Mouse (Mus musculus): Measurements from ENCODE around the gene Krtap10-4. TPM values are rescaled to one million over a fixed set of nuclear protein-coding genes. Genes with fewer than 3 reads are reported as not detected.
"Not testable (repeated sequence)": the region's sequence is repeated elsewhere in the genome, so short reads cannot be mapped to it uniquely, and the experiment has no call there.

Gene Krtap10-4
- polyA plus RNA-seq, 1 experiment = not detected

DNA sequence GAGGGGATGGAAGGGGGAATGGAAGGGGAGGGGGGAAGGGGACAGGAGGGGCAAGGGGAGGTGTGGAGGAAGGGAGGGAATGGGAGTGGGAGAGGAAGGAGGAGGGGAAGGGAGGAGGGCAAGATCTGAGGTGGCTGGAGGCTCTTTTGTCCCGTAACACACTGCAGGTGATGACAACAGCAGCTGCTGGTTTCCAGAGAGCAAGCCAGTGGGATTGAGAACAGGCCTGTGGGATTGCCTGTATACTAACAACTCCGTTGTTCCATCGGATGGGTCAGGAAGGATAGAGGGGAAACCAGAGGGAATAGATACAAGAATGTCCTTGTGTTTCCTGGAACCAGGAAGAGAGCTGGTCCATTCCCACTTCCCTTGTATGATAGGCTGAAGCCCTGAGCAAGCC lies 29.2 kb downstream of the Krtap10-4 start:
- Histone ChIP-seq H3K4me3 (replicated peaks) (no peak overlapping the region), H3K4me1 (peaks cover 42% of the 10 kb centered on the region), H3K27me3 (replicated peaks) (peaks cover 35% of the 10 kb centered on the region), H3K36me3 (replicated peaks; ENCODE audit: low read length) (no peaks in the 10 kb centered on the region), H3K9me3 (no peaks in the 10 kb centered on the region)
- TF ChIP-seq FLI1 (IDR thresholded peaks at IDR 0.05; ENCODE audit: low read length) (no peak), GATA1 (IDR thresholded peaks at IDR 0.05; ENCODE audit: borderline replicate concordance, low read length) (no peak)

DNA sequence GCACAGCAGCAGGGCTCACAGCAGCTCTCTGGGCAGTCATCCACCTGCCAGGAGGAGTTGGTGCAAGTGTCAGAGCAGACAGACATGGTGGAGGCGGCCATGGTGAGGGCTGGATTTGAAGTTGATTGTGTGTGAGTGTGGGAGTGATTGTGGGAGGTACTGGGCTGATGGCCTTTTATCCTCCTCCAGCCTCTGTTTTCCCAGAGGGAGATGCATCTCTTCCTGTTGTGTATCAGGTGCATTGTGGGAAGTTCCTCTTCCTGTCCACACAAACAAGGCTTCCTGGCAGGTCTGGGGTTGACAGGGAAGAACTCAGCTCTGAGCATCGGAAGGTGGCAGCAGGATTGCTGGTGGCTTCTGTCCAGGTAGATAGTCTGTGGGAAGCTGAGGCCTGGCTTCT lies 31.9 kb downstream of the Krtap10-4 start, which contains the start of gene Gm9639:
TSS of gene Gm9639 (minus strand) at position 101 of the 400 bp plus-strand sequence.
- Histone ChIP-seq H3K4me3 (replicated peaks) (no peak within 1 kb of the TSS), H3K4me1 (peaks cover 34% of the 10 kb centered on the region), H3K9me3 (no peaks in the 10 kb centered on the region), H3K36me3 (replicated peaks; ENCODE audit: low read length) (no peaks in the 10 kb centered on the region), H3K27me3 (replicated peaks) (peaks cover 33% of the 10 kb centered on the region)
- no peak for TF ChIP-seq FLI1 (IDR thresholded peaks at IDR 0.05; ENCODE audit: low read length)

DNA sequence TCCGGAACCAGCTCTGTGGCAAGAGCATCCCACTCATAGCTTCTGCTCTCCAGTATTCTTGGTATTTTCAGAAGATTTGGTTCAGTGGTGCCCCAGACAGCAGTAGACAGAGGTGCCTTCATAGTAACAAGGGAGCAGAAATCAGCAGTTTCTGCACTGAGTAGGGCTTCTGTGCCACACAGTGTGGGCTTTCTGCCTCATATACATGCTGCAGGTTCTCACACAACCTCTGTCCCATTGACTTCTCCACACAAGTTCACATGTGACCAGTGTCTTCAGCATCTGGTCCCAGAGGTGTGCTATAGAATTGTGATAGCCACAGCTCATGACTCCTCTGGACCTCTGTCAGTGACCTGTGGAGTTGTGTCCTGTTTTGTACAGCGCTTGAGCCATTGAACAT lies 38.3 kb downstream of the Krtap10-4 start:
- H3K27me3 ChIP-seq (replicated peaks) = peaks cover 9% of the 10 kb centered on the region
- H3K9me3 ChIP-seq = no peaks in the 10 kb centered on the region
- H3K4me3 ChIP-seq (replicated peaks) = no peak overlapping the region
- TF ChIP-seq FLI1 (IDR thresholded peaks at IDR 0.05; ENCODE audit: low read length) (no peak), GATA1 (IDR thresholded peaks at IDR 0.05; ENCODE audit: borderline replicate concordance, low read length) (no peak)
- no peaks in the 10 kb centered on the region for H3K36me3 ChIP-seq (replicated peaks; ENCODE audit: low read length)
- no peaks in the 10 kb centered on the region for H3K4me1 ChIP-seq

DNA sequence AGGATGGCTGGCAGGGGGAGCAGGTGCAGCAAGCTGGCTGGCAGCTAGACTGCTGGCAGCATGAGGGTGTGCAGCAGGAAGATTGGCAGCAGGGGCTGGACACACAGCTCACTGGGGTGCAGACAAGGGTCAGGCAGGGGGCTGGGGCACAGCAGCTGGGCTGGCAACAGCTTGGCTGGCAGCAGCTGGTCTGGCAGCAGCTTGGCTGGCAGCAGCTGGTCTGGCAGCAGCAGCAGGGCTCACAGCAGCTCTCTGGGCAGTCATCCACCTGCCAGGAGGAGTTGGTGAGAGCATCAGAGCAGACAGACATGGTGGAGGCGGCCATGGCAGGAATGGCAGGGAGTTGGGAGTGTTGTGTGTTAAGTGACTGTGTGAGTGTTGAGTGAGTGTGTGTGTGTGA lies 39.0 kb downstream of the Krtap10-4 start, which contains the start of gene Gm7137:
TSS of gene Gm7137 (minus strand) at position 325 of the 400 bp plus-strand sequence.
- not testable (repeated sequence) for H3K27me3 ChIP-seq (replicated peaks); H3K36me3 ChIP-seq (replicated peaks; ENCODE audit: low read length); H3K9me3 ChIP-seq; H3K4me3 ChIP-seq (replicated peaks); H3K4me1 ChIP-seq

DNA sequence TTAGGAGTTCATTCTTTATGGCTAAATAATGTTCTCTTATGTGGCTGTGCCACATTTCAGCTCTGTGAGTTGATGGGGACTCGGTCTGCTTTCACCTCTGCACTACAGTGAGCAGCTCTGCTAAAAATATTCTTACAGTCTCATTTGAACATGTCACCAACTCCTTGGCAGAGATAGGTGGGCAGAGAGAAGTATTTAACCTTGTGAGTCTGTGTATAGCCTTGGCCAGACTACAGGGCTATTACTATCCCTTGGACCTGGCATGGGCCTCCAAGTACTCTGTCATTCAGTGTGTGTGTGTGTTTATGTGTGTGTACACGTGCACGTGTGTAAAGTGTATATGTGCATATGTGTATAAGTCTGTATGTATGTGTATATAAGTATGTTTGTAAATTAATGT lies 43.5 kb downstream of the Krtap10-4 start:
- not testable (repeated sequence) for H3K27me3 ChIP-seq (replicated peaks); H3K36me3 ChIP-seq (replicated peaks; ENCODE audit: low read length); H3K9me3 ChIP-seq; H3K4me3 ChIP-seq (replicated peaks); H3K4me1 ChIP-seq

DNA sequence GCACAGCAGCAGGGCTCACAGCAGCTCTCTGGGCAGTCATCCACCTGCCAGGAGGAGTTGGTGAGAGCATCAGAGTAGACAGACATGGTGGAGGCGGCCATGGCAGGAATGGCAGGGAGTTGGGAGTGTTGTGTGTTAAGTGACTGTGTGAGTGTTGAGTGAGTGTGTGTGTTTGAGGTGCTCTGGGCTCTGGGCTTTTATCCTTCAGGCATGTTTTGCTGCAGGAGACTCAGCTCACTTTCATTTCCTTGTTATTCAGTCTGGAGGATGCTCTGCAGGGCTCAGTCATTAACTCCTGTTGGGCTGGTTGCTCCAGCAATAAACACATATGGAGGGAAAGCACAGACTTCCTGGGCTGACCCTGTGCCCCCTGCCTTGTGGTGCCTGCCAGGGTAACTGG lies 44.5 kb downstream of the Krtap10-4 start, which contains the start of gene Gm3250:
TSS of gene Gm3250 (minus strand) at position 101 of the 400 bp plus-strand sequence.
- H3K27me3 ChIP-seq (replicated peaks); H3K9me3 ChIP-seq; H3K36me3 ChIP-seq (replicated peaks; ENCODE audit: low read length); H3K4me3 ChIP-seq (replicated peaks); H3K4me1 ChIP-seq: not testable (repeated sequence)

DNA sequence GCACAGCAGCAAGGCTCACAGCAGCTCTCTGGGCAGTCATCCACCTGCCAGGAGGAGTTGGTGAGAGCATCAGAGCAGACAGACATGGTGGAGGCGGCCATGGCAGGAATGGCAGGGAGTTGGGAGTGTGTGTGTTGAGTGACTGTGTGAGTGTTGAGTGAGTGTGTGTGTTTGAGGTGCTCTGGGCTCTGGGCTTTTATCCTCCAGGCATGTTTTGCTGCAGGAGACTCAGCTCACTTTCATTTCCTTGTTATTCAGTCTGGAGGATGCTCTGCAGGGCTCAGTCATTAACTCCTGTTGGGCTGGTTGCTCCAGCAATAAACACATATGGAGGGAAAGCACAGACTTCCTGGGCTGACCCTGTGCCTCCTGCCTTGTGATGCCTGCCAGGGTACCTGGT lies 50.1 kb downstream of the Krtap10-4 start, which contains the start of gene Gm7138:
TSS of gene Gm7138 (minus strand) at position 101 of the 400 bp plus-strand sequence.
- H3K27me3 ChIP-seq (replicated peaks); H3K9me3 ChIP-seq; H3K4me1 ChIP-seq; H3K4me3 ChIP-seq (replicated peaks); H3K36me3 ChIP-seq (replicated peaks; ENCODE audit: low read length): not testable (repeated sequence)

Other genes with a start within 250 kb of the Krtap10-4 start
- 284 and 814 TPM in 2 replicates for gene Pttg1ip, start 245.4 kb downstream of the Krtap10-4 start, polyA plus RNA-seq (2012; ENCODE audit: insufficient read depth, low replicate concordance)
- gene Sumo3, start 221.0 kb downstream of the Krtap10-4 start, polyA plus RNA-seq (2012; ENCODE audit: insufficient read depth, low replicate concordance) = 11.6 and 90.7 TPM in 2 replicates
- gene Gm49325, start 220.9 kb downstream of the Krtap10-4 start, polyA plus RNA-seq (2012; ENCODE audit: insufficient read depth, low replicate concordance) = 9.0 and 23.2 TPM in 2 replicates
- gene Ube2g2, start 204.8 kb downstream of the Krtap10-4 start, polyA plus RNA-seq (2012; ENCODE audit: insufficient read depth, low replicate concordance) = 14.2 and 28.4 TPM in 2 replicates
- 1.0 and 1.3 TPM in 2 replicates for gene Tspear, start 140.5 kb downstream of the Krtap10-4 start, polyA plus RNA-seq (2012; ENCODE audit: insufficient read depth, low replicate concordance)
- gene Gm19402, start 136.3 kb downstream of the Krtap10-4 start, polyA plus RNA-seq (2012; ENCODE audit: insufficient read depth, low replicate concordance) = not detected in 2 replicates
- not detected in 2 replicates for gene Gm9508, start 129.9 kb downstream of the Krtap10-4 start, polyA plus RNA-seq (2012; ENCODE audit: insufficient read depth, low replicate concordance)
- not detected in 2 replicates for gene Gm10272, start 120.5 kb downstream of the Krtap10-4 start, polyA plus RNA-seq (2012; ENCODE audit: insufficient read depth, low replicate concordance)
- not detected in 2 replicates for gene Gm10024, start 115.6 kb downstream of the Krtap10-4 start, polyA plus RNA-seq (2012; ENCODE audit: insufficient read depth, low replicate concordance)
- gene Gm10142, start 111.3 kb downstream of the Krtap10-4 start, polyA plus RNA-seq (2012; ENCODE audit: insufficient read depth, low replicate concordance) = not detected in 2 replicates
- gene Krtap12-1, start 106.5 kb downstream of the Krtap10-4 start, polyA plus RNA-seq (2012; ENCODE audit: insufficient read depth, low replicate concordance) = not detected in 2 replicates
- not detected in 2 replicates for gene Gm10100, start 100.6 kb downstream of the Krtap10-4 start, polyA plus RNA-seq (2012; ENCODE audit: insufficient read depth, low replicate concordance)
- not detected in 2 replicates for gene Gm18596, start 84.5 kb downstream of the Krtap10-4 start, polyA plus RNA-seq (2012; ENCODE audit: insufficient read depth, low replicate concordance)
- not detected in 2 replicates for gene Gm9736, start 75.7 kb downstream of the Krtap10-4 start, polyA plus RNA-seq (2012; ENCODE audit: insufficient read depth, low replicate concordance)
- gene Gm3233, start 67.4 kb downstream of the Krtap10-4 start, polyA plus RNA-seq (2012; ENCODE audit: insufficient read depth, low replicate concordance) = not detected in 2 replicates
- not detected in 2 replicates for gene Gm3238, start 55.8 kb downstream of the Krtap10-4 start, polyA plus RNA-seq (2012; ENCODE audit: insufficient read depth, low replicate concordance)
- not detected in 2 replicates for gene Gm7138, start 50.2 kb downstream of the Krtap10-4 start, polyA plus RNA-seq (2012; ENCODE audit: insufficient read depth, low replicate concordance)
- gene Gm3250, start 44.6 kb downstream of the Krtap10-4 start, polyA plus RNA-seq (2012; ENCODE audit: insufficient read depth, low replicate concordance) = not detected in 2 replicates
- gene Gm7137, start 38.9 kb downstream of the Krtap10-4 start, polyA plus RNA-seq (2012; ENCODE audit: insufficient read depth, low replicate concordance) = not detected in 2 replicates
- gene Gm9639, start 32.0 kb downstream of the Krtap10-4 start, polyA plus RNA-seq (2012; ENCODE audit: insufficient read depth, low replicate concordance) = not detected in 2 replicates
- gene Gm19668, start 28.0 kb downstream of the Krtap10-4 start, polyA plus RNA-seq (2012; ENCODE audit: insufficient read depth, low replicate concordance) = not detected in 2 replicates
- gene Gm9507, start 15.3 kb downstream of the Krtap10-4 start, polyA plus RNA-seq (2012; ENCODE audit: insufficient read depth, low replicate concordance) = not detected in 2 replicates
- not detected in 2 replicates for gene Gm2696, start 12.4 kb downstream of the Krtap10-4 start, polyA plus RNA-seq (2012; ENCODE audit: insufficient read depth, low replicate concordance)
- gene Krtap10-10, start 8.9 kb upstream of the Krtap10-4 start, polyA plus RNA-seq (2012; ENCODE audit: insufficient read depth, low replicate concordance) = not detected in 2 replicates
- gene Gm36176, start 19.7 kb upstream of the Krtap10-4 start, polyA plus RNA-seq (2012; ENCODE audit: insufficient read depth, low replicate concordance) = not detected in 2 replicates
- gene Gm10318, start 25.8 kb upstream of the Krtap10-4 start, polyA plus RNA-seq (2012; ENCODE audit: insufficient read depth, low replicate concordance) = not detected in 2 replicates
- not detected in 2 replicates for gene Gm3285, start 34.9 kb upstream of the Krtap10-4 start, polyA plus RNA-seq (2012; ENCODE audit: insufficient read depth, low replicate concordance)
- gene Lrrc3, start 75.4 kb upstream of the Krtap10-4 start, polyA plus RNA-seq (2012; ENCODE audit: insufficient read depth, low replicate concordance) = 0.03 TPM in 1 of 2 replicates, not detected in the other
- gene Trpm2, start 143.5 kb upstream of the Krtap10-4 start, polyA plus RNA-seq (2012; ENCODE audit: insufficient read depth, low replicate concordance) = 2.7 TPM in 1 of 2 replicates, not detected in the other
- 10.0 and 22.2 TPM in 2 replicates for gene 1810043G02Rik, start 151.4 kb upstream of the Krtap10-4 start, polyA plus RNA-seq (2012; ENCODE audit: insufficient read depth, low replicate concordance)
- gene Pfkl, start 183.0 kb upstream of the Krtap10-4 start, polyA plus RNA-seq (2012; ENCODE audit: insufficient read depth, low replicate concordance) = 333 and 674 TPM in 2 replicates
- not detected in 2 replicates for gene Dnmt3l, start 214.9 kb upstream of the Krtap10-4 start, polyA plus RNA-seq (2012; ENCODE audit: insufficient read depth, low replicate concordance)
- gene Aire, start 216.5 kb upstream of the Krtap10-4 start, polyA plus RNA-seq (2012; ENCODE audit: insufficient read depth, low replicate concordance) = not detected in 2 replicates
- 0.74 and 1.4 TPM in 2 replicates for gene Icosl, start 242.2 kb upstream of the Krtap10-4 start, polyA plus RNA-seq (2012; ENCODE audit: insufficient read depth, low replicate concordance)

Data from megakaryocyte, embryonic 14.5 days (primary cell).